Mouse (Mus musculus): ENCODE measurements around the gene Tbc1d23. TPM values are rescaled to one million over a fixed set of nuclear protein-coding genes. Genes with fewer than 3 reads are reported as not detected.

Gene Tbc1d23
- polyA plus RNA-seq, 1 experiment from 2014 or later = 26.0 TPM

DNA sequence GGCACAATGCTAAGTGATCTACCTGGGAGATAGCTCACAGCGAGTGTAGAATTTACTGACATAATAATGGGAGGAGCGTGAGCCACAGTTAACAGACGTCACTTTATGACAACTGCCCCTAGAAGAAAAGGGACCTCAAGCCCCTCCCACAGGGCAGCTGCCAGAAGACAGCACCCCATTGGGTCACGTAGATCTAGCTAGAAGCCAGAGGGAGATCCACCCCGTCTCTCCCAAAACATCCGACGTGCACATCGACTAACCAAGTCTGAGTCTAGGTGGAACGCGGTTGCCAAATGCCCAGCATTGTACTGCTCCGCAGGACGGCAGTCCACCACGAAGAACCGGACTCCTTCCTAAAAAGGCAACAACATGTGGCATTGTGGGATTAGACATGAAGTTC lies 40.1 kb downstream of the Tbc1d23 start:
- no peak for ATAC-seq (ENCODE audit: insufficient number of reproducible peaks, low FRiP score, low TSS enrichment, low read depth)
- Histone ChIP-seq H3K4me3 (ENCODE audit: low read depth, low read length) (no peak overlapping the region), H3K4me2 (ENCODE audit: low read depth, severe bottlenecking) (no peak overlapping the region), H3K4me1 (ENCODE audit: control insufficient read depth, insufficient read depth, low read length) (no peaks in the 10 kb centered on the region), H3K36me3 (ENCODE audit: control insufficient read depth, insufficient read depth, low read length) (peaks cover 3% of the 10 kb centered on the region; the same call in 1 of the 2 replicates), H3K9me3 (ENCODE audit: control insufficient read depth, low read length) (no peaks in the 10 kb centered on the region), H3K27me3 (ENCODE audit: control insufficient read depth, insufficient read depth, low read length) (no peaks in the 10 kb centered on the region), H3K27ac (replicated peaks; ENCODE audit: low read depth, low read length) (no peak overlapping the region), H3K9ac (ENCODE audit: low read length) (no peak overlapping the region)
- WGBS = 94% methylated on average over 14 of the region's 14 CpGs
- DNase-seq (ENCODE audit: low spot score) = no peak

DNA sequence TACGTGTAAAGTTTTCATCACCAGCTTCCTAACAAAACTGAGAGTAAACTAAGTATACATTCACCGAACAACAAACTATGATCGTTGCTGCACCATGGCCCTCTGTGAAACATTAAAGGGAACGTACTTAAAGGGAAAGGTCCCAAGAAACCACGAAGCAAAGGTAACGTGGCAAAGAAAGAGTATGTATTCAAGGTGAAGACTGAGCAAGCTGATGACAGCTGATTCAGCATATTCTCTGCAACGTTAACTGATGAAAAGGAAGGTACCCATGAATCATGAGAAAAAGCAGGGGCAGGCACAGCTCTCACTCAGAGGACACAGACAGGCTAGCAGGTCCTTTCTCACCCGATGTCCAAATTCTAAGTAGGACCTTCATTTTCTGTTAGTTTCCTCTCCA lies 40.9 kb downstream of the Tbc1d23 start:
- H3K27ac ChIP-seq (replicated peaks; ENCODE audit: low read depth, low read length) = no peak overlapping the region
- no peak overlapping the region for H3K4me3 ChIP-seq (ENCODE audit: low read depth, low read length)
- H3K4me1 ChIP-seq (ENCODE audit: control insufficient read depth, insufficient read depth, low read length) = no peaks in the 10 kb centered on the region
- H3K9ac ChIP-seq (ENCODE audit: low read length) = no peak overlapping the region
- DNase-seq (ENCODE audit: low spot score) (no peak), ATAC-seq (ENCODE audit: insufficient number of reproducible peaks, low FRiP score, low TSS enrichment, low read depth) (no peak)
- no peak overlapping the region for H3K4me2 ChIP-seq (ENCODE audit: low read depth, severe bottlenecking)
- no peaks in the 10 kb centered on the region for H3K9me3 ChIP-seq (ENCODE audit: control insufficient read depth, low read length)
- 93% methylated on average over 8 of the region's 8 CpGs for WGBS
- peaks cover 3% of the 10 kb centered on the region; the same call in 1 of the 2 replicates for H3K36me3 ChIP-seq (ENCODE audit: control insufficient read depth, insufficient read depth, low read length)
- H3K27me3 ChIP-seq (ENCODE audit: control insufficient read depth, insufficient read depth, low read length) = no peaks in the 10 kb centered on the region

DNA sequence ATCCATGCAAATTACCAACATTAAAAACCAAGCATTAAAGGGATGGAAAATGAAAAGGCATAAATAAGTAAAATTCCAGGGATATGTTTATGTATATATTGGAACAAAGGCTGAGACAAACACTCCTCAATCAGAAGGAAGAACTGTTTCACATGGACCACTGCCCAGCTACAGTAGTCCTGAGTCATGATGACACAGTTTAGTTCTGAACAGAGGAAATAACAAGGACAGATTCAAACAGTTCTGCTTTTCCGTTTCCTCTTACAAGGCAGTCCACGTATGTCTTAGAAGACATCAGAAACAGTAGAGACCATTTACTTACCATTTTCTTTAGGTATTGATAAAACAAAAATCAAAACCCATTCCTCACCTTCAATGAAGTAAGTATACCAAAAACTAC lies 41.8 kb downstream of the Tbc1d23 start:
- Histone ChIP-seq H3K9me3 (ENCODE audit: control insufficient read depth, low read length) (no peaks in the 10 kb centered on the region), H3K4me1 (ENCODE audit: control insufficient read depth, insufficient read depth, low read length) (no peaks in the 10 kb centered on the region), H3K36me3 (ENCODE audit: control insufficient read depth, insufficient read depth, low read length) (peaks cover 3% of the 10 kb centered on the region; the same call in 1 of the 2 replicates), H3K4me2 (ENCODE audit: low read depth, severe bottlenecking) (no peak overlapping the region), H3K27ac (replicated peaks; ENCODE audit: low read depth, low read length) (no peak overlapping the region), H3K9ac (ENCODE audit: low read length) (no peak overlapping the region), H3K27me3 (ENCODE audit: control insufficient read depth, insufficient read depth, low read length) (no peaks in the 10 kb centered on the region), H3K4me3 (ENCODE audit: low read depth, low read length) (no peak overlapping the region)
- 83% methylated on average over 2 of the region's 2 CpGs for WGBS
- no peak for ATAC-seq (ENCODE audit: insufficient number of reproducible peaks, low FRiP score, low TSS enrichment, low read depth)
- no peak for DNase-seq (ENCODE audit: low spot score)

DNA sequence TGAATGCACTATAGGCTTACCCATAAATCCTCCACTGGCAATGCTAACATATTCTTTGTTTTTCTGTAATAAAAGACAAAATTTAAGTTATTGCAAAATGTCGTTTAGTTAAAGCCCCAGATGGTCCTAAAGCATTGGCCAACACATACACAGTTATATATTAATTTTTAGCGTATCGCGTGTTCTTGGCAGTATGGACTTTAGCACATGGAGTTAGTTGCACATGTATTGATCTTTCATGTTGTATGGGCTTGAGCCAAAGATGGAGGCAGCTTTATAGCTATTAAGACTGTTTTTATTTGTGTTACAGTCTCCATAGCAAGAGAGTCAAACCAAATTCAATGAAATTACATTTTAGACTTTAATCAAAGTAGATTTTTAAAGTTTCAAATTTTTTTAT lies 44.7 kb downstream of the Tbc1d23 start:
- DNase-seq (ENCODE audit: low spot score) = no peak

DNA sequence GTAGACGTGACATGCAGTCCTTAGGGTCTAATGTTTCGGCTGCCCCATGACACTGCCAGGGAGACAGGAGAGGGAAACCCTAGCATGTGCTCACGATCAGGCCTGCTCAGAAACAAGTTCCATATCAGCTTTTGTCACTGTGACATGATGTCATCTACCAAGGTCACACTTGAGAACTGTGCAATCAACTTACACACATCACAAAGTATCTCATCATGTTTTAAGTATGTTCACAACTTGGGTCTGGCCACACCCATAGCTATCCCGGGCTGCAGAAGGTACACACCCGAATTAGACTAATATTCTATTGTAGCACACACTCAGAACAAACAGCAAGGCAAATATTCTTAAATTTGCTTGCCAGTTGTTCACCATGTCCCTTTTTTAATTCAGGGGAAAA lies 49.3 kb downstream of the Tbc1d23 start:
- Histone ChIP-seq H3K4me2 (ENCODE audit: low read depth, severe bottlenecking) (no peak overlapping the region), H3K4me3 (ENCODE audit: low read depth, low read length) (no peak overlapping the region), H3K27ac (replicated peaks; ENCODE audit: low read depth, low read length) (no peak overlapping the region), H3K9ac (ENCODE audit: low read length) (no peak overlapping the region), H3K4me1 (ENCODE audit: control insufficient read depth, insufficient read depth, low read length) (no peaks in the 10 kb centered on the region), H3K27me3 (ENCODE audit: control insufficient read depth, insufficient read depth, low read length) (no peaks in the 10 kb centered on the region), H3K36me3 (ENCODE audit: control insufficient read depth, insufficient read depth, low read length) (no peaks in the 10 kb centered on the region; the same call in 1 of the 2 replicates), H3K9me3 (ENCODE audit: control insufficient read depth, low read length) (no peaks in the 10 kb centered on the region)
- DNase-seq (ENCODE audit: low spot score) (no peak), ATAC-seq (ENCODE audit: insufficient number of reproducible peaks, low FRiP score, low TSS enrichment, low read depth) (no peak)
- WGBS = 90% methylated on average over 5 of the region's 5 CpGs

More for the DNA sequence above, 44.7 kb downstream of the Tbc1d23 start:
- no peaks in the 10 kb centered on the region for H3K4me1 ChIP-seq (ENCODE audit: control insufficient read depth, insufficient read depth, low read length)
- H3K27ac ChIP-seq (replicated peaks; ENCODE audit: low read depth, low read length) = no peak overlapping the region
- H3K9ac ChIP-seq (ENCODE audit: low read length) = no peak overlapping the region
- no peak overlapping the region for H3K4me3 ChIP-seq (ENCODE audit: low read depth, low read length)
- peaks cover 3% of the 10 kb centered on the region; the same call in 1 of the 2 replicates for H3K36me3 ChIP-seq (ENCODE audit: control insufficient read depth, insufficient read depth, low read length)
- 95% methylated on average over 4 of the region's 4 CpGs for WGBS
- no peaks in the 10 kb centered on the region for H3K9me3 ChIP-seq (ENCODE audit: control insufficient read depth, low read length)
- H3K4me2 ChIP-seq (ENCODE audit: low read depth, severe bottlenecking) = no peak overlapping the region
- no peak for ATAC-seq (ENCODE audit: insufficient number of reproducible peaks, low FRiP score, low TSS enrichment, low read depth)
- H3K27me3 ChIP-seq (ENCODE audit: control insufficient read depth, insufficient read depth, low read length) = no peaks in the 10 kb centered on the region

DNA sequence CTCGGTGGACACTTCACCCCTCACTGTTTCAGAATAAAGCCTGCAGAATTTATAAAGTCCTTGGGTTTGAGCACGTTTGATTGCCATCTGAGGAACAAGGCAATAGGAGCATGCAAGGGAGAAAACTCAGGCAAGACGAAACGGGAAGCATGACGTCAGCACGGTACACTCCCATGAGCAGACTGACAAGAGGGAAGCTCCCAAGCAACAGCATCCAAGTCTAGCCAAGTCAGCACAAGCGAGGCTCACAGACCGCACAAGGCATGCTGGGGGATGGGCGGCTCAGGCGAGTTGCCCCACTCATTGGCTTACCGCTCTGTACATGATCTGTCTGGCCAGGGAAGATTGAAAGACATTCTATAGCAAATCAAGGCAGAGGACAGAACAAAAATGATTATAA lies 50.1 kb downstream of the Tbc1d23 start:
- no peaks in the 10 kb centered on the region for H3K4me1 ChIP-seq (ENCODE audit: control insufficient read depth, insufficient read depth, low read length)

DNA sequence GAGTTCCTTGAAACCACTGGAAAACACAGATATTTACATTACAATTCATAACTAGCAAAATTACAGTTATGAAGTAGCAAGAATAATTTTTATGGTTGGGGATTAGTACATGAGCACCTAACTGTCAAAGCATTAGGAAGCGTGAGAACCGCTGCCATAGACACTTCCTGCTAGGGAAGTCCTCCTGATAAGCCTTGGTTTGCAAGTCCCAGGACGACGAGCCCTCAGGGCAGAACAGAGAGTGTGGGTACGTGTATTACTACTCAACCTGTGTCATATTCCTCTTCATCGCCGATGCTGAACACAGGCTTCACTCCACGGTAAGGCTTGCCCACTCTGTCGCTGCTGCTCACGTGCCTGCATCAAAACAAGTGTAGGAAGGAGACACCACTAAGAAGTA lies 53.6 kb downstream of the Tbc1d23 start:
- Histone ChIP-seq H3K9me3 (ENCODE audit: control insufficient read depth, low read length) (no peaks in the 10 kb centered on the region), H3K4me1 (ENCODE audit: control insufficient read depth, insufficient read depth, low read length) (no peaks in the 10 kb centered on the region), H3K27me3 (ENCODE audit: control insufficient read depth, insufficient read depth, low read length) (no peaks in the 10 kb centered on the region), H3K27ac (replicated peaks; ENCODE audit: low read depth, low read length) (no peak overlapping the region), H3K4me3 (ENCODE audit: low read depth, low read length) (no peak overlapping the region), H3K9ac (ENCODE audit: low read length) (no peak overlapping the region), H3K36me3 (ENCODE audit: control insufficient read depth, insufficient read depth, low read length) (no peaks in the 10 kb centered on the region; the same call in 1 of the 2 replicates), H3K4me2 (ENCODE audit: low read depth, severe bottlenecking) (no peak overlapping the region)
- ATAC-seq (ENCODE audit: insufficient number of reproducible peaks, low FRiP score, low TSS enrichment, low read depth) (no peak), DNase-seq (ENCODE audit: low spot score) (no peak)
- WGBS = 93% methylated on average over 10 of the region's 10 CpGs

More for the DNA sequence above, 50.1 kb downstream of the Tbc1d23 start:
- ATAC-seq (ENCODE audit: insufficient number of reproducible peaks, low FRiP score, low TSS enrichment, low read depth) (no peak), DNase-seq (ENCODE audit: low spot score) (no peak)
- H3K4me3 ChIP-seq (ENCODE audit: low read depth, low read length) = no peak overlapping the region
- no peak overlapping the region for H3K9ac ChIP-seq (ENCODE audit: low read length)
- no peaks in the 10 kb centered on the region for H3K27me3 ChIP-seq (ENCODE audit: control insufficient read depth, insufficient read depth, low read length)
- no peak overlapping the region for H3K4me2 ChIP-seq (ENCODE audit: low read depth, severe bottlenecking)
- 82% methylated on average over 11 of the region's 11 CpGs for WGBS
- no peaks in the 10 kb centered on the region; the same call in 1 of the 2 replicates for H3K36me3 ChIP-seq (ENCODE audit: control insufficient read depth, insufficient read depth, low read length)
- H3K9me3 ChIP-seq (ENCODE audit: control insufficient read depth, low read length) = no peaks in the 10 kb centered on the region
- H3K27ac ChIP-seq (replicated peaks; ENCODE audit: low read depth, low read length) = no peak overlapping the region

DNA sequence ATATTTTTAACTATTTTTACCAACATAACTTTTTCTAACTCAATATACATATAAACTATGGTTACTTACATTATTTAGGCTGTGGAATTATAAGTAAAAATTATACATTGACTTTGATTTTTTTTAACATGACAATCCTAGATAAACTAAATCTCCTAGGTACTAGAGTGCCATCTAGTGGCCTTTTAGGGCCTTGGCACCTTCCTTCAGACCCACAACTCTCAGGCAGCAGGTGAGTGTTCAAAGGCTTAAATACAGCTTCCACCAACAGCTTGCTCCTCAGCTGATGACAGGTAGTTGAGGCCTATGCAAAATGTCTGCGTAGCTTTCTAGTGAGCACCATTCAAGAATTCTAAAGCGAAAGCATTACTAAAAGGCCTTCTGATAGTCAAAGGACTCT lies 54.0 kb downstream of the Tbc1d23 start:
- Histone ChIP-seq H3K36me3 (ENCODE audit: control insufficient read depth, insufficient read depth, low read length) (no peaks in the 10 kb centered on the region; the same call in 1 of the 2 replicates), H3K9me3 (ENCODE audit: control insufficient read depth, low read length) (no peaks in the 10 kb centered on the region), H3K9ac (ENCODE audit: low read length) (no peak overlapping the region), H3K27ac (replicated peaks; ENCODE audit: low read depth, low read length) (no peak overlapping the region), H3K27me3 (ENCODE audit: control insufficient read depth, insufficient read depth, low read length) (no peaks in the 10 kb centered on the region), H3K4me1 (ENCODE audit: control insufficient read depth, insufficient read depth, low read length) (no peaks in the 10 kb centered on the region), H3K4me3 (ENCODE audit: low read depth, low read length) (no peak overlapping the region), H3K4me2 (ENCODE audit: low read depth, severe bottlenecking) (no peak overlapping the region)
- ATAC-seq (ENCODE audit: insufficient number of reproducible peaks, low FRiP score, low TSS enrichment, low read depth) (no peak), DNase-seq (ENCODE audit: low spot score) (no peak)
- WGBS = 73% methylated on average over 2 of the region's 2 CpGs

DNA sequence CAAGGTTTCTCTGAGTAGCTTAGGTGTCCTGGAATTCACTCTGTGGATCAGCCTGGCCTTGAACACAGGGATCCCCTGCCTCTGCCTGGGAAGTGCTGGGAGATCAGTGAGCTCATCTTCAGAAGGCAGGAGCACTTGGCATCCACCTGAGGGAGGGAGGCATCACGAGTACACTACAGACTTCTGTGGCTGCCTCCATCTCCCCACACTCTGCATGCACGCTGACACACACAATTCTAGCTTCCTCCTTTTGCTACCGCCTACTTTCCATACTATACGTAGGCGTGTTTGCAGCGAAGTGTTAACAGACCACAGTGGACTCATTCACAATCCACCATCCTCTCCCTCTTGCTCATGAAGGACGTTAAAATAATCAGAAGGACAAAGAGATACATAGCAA lies 55.0 kb downstream of the Tbc1d23 start:
- H3K36me3 ChIP-seq (ENCODE audit: control insufficient read depth, insufficient read depth, low read length) = no peaks in the 10 kb centered on the region; the same call in 1 of the 2 replicates
- DNase-seq (ENCODE audit: low spot score) = no peak

More for the DNA sequence above, 55.0 kb downstream of the Tbc1d23 start:
- ATAC-seq (ENCODE audit: insufficient number of reproducible peaks, low FRiP score, low TSS enrichment, low read depth) = no peak
- Histone ChIP-seq H3K4me2 (ENCODE audit: low read depth, severe bottlenecking) (no peak overlapping the region), H3K4me3 (ENCODE audit: low read depth, low read length) (no peak overlapping the region), H3K27me3 (ENCODE audit: control insufficient read depth, insufficient read depth, low read length) (no peaks in the 10 kb centered on the region), H3K4me1 (ENCODE audit: control insufficient read depth, insufficient read depth, low read length) (no peaks in the 10 kb centered on the region), H3K9me3 (ENCODE audit: control insufficient read depth, low read length) (no peaks in the 10 kb centered on the region), H3K9ac (ENCODE audit: low read length) (no peak overlapping the region), H3K27ac (replicated peaks; ENCODE audit: low read depth, low read length) (no peak overlapping the region)
- WGBS = 91% methylated on average over 7 of the region's 7 CpGs

All from limb, embryonic 11.5 days (tissue).